Mouse (Mus musculus): ENCODE measurements around the gene Kcnh5. TPM values are rescaled to one million over a fixed set of nuclear protein-coding genes. Genes with fewer than 3 reads are reported as not detected.

Kcnh5 gene
- polyA plus RNA-seq (2012; rRNA removed): 0.09 and 0.15 TPM in 2 replicates

DNA sequence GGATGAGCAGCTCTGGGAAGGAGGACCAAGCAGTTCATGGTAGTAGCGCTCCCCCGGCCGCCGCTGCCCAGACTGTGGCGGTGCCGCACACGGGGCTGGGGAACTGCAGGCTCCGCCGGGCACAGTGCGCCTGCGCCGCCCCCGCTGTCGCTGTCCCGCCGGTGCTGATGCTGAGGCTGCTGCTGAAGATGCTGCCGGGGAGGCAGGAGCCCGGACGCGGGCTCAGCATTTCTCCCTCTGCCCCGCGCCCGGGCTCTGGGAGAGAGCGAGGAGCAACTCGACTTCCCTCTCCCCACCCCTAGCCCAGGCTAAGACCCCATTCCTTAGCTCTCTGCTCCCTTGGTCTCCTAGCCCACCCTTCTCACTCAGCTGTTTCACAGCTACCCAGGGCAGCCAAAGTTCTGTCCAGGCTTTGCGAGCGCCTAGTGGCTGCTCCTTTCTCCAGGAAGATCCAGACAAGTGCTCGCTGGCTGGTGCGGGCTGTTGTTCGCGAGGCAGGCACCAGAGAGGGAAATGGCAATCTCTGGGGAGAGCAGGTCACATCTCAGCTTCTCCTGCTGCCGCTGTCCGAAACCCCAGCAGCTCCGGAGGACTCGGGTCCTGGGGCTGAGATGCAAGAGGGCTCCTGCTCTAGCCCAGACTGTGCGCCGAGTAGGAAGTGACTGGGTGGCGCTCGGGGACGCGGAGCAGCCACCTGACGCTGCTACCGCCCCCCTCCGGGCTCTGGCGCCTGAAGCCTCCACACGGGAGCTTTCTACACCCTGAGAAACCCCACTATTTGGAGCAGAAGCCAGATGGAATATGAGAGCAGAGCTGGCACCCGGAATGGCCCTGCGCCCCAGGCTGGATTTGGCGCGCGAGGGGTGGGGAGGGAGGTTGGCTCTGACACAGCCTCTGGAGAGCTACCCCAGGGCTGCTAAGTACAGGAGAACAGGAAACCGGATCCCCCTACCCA is at the start of gene Kcnh5:
Gene Kcnh5, minus strand, starts transcription at position 642 of the 955 bp plus-strand sequence.
- Histone ChIP-seq H3K27ac (ENCODE audit: insufficient read depth, low read depth, low read length) (no peak within 1 kb of the TSS), H3K4me3 (ENCODE audit: insufficient read depth, low read depth, low read length) (peak within 1 kb of the TSS; percentile 11; the same call in 1 of the 2 replicates), H3K4me1 (ENCODE audit: control insufficient read depth, insufficient read depth, low read length) (no peaks in the 10 kb centered on the region), H3K27me3 (replicated peaks; ENCODE audit: control insufficient read depth, insufficient read depth, low read length) (no peaks in the 10 kb centered on the region), H3K36me3 (ENCODE audit: control insufficient read depth, insufficient read depth, low read length) (no peaks in the 10 kb centered on the region)
- 2% methylated on average over 52 of the region's 52 CpGs for WGBS
- no peak for TF ChIP-seq POLR2A (IDR thresholded peaks at IDR 0.05; ENCODE audit: low read depth, low read length)
- no peak for TF ChIP-seq CTCF (conservative IDR thresholded peaks at IDR 0.05; ENCODE audit: insufficient read depth, insufficient read length, low read depth, low read length)
- no peak for DNase-seq

DNA sequence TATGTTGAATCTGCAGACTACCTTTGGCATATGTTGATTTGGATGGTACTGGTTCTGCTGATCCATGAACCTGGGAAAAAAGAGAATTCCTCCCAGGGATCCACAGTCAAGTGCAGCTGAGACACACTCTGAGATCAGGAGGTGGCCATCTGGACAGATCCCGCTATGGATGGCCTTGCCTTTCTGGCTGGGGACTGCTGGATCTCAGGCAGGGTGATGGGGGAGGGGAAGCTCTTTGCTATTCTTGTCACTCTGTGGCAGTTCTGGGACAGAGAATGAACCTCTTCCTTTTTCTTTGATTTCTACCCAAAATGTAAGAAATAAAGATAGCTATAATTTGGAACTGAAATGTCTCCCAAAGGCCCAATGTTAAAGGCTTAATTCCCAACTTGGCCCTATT is 46.8 kb upstream of the Kcnh5 start:
- DNase-seq: no peak
- no peaks in the 10 kb centered on the region for H3K36me3 ChIP-seq (ENCODE audit: control insufficient read depth, insufficient read depth, low read length)
- H3K4me3 ChIP-seq (ENCODE audit: insufficient read depth, low read depth, low read length): no peak overlapping the region
- TF ChIP-seq CTCF (conservative IDR thresholded peaks at IDR 0.05; ENCODE audit: insufficient read depth, insufficient read length, low read depth, low read length) (no peak), POLR2A (IDR thresholded peaks at IDR 0.05; ENCODE audit: low read depth, low read length) (no peak)
- WGBS: 92% methylated on average over 1 of the region's 1 CpGs
- no peak overlapping the region for H3K27ac ChIP-seq (ENCODE audit: insufficient read depth, low read depth, low read length)
- no peaks in the 10 kb centered on the region for H3K4me1 ChIP-seq (ENCODE audit: control insufficient read depth, insufficient read depth, low read length)
- no peaks in the 10 kb centered on the region for H3K27me3 ChIP-seq (replicated peaks; ENCODE audit: control insufficient read depth, insufficient read depth, low read length)

DNA sequence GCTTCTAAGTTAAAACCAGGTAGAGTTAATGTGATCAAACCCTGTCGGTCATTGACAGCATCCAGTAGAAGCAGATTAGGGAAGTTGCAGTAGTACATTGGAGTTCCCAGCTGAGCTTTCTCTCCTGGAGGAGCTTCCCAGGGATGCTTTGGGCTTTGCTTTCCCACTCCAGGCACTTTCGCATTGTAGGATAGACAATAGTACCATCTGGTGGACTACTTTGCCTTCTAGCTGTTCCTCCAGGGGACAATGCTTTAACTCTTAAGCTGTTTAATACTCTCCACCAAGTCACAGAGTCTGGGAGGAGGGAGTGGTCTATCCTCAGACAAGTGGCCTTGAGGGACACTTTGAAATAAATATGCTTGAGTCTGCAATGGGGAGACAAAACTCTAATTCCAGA is 12.3 kb upstream of the Kcnh5 start:
- Histone ChIP-seq H3K36me3 (ENCODE audit: control insufficient read depth, insufficient read depth, low read length) (no peaks in the 10 kb centered on the region), H3K4me3 (ENCODE audit: insufficient read depth, low read depth, low read length) (no peak overlapping the region), H3K4me1 (ENCODE audit: control insufficient read depth, insufficient read depth, low read length) (no peaks in the 10 kb centered on the region), H3K27me3 (replicated peaks; ENCODE audit: control insufficient read depth, insufficient read depth, low read length) (no peaks in the 10 kb centered on the region), H3K27ac (ENCODE audit: insufficient read depth, low read depth, low read length) (no peak overlapping the region)
- 85% methylated on average over 2 of the region's 2 CpGs for WGBS
- no peak for TF ChIP-seq CTCF (conservative IDR thresholded peaks at IDR 0.05; ENCODE audit: insufficient read depth, insufficient read length, low read depth, low read length)
- TF ChIP-seq POLR2A (IDR thresholded peaks at IDR 0.05; ENCODE audit: low read depth, low read length): no peak
- no peak for DNase-seq

DNA sequence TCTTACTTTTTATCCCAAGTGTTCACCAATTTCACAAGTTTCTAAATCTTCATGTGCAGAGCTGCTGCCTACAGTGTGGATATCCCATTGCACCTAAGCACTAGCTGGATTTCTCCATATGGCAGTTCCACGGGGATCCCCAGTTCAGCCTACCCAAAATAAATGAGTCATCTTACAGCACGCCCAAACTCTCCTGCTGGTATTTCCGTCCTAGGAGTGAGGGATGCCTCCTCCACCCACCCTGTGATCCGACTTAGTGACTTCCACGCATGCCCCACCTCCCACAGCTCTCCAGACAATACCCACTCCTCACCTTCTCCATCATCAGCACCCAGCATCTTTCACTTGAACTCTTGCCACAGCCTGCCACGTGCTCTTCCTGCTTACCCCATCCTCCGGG is 5.5 kb upstream of the Kcnh5 start:
- no peak overlapping the region for H3K4me3 ChIP-seq (ENCODE audit: insufficient read depth, low read depth, low read length)
- H3K4me1 ChIP-seq (ENCODE audit: control insufficient read depth, insufficient read depth, low read length): no peaks in the 10 kb centered on the region
- no peak overlapping the region for H3K27ac ChIP-seq (ENCODE audit: insufficient read depth, low read depth, low read length)
- no peak for TF ChIP-seq POLR2A (IDR thresholded peaks at IDR 0.05; ENCODE audit: low read depth, low read length)
- H3K36me3 ChIP-seq (ENCODE audit: control insufficient read depth, insufficient read depth, low read length): no peaks in the 10 kb centered on the region
- no peak for DNase-seq
- WGBS: 65% methylated on average over 7 of the region's 7 CpGs
- H3K27me3 ChIP-seq (replicated peaks; ENCODE audit: control insufficient read depth, insufficient read depth, low read length): no peaks in the 10 kb centered on the region

DNA sequence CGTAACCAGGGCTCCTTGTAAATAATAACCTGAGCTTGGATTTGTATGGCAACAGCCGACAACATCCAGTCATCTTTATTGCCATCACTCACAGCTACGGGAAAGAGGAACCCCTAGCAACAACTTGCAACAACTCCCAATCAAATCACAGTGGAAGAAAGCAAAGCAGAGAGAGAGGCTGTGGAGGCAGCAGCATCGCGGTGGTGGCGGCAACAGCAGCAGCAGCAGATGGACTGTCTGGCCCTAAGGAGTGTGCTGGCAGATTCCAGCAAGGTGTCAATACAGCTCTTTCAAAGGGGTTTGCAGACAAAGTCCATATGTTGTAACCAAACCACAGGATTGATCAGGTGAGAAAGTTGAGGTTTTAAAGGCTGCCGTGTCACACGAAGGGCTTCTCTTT is 2.4 kb upstream of the Kcnh5 start:
- WGBS: 15% methylated on average over 8 of the region's 8 CpGs
- Histone ChIP-seq H3K4me3 (ENCODE audit: insufficient read depth, low read depth, low read length) (no peak overlapping the region), H3K4me1 (ENCODE audit: control insufficient read depth, insufficient read depth, low read length) (no peaks in the 10 kb centered on the region), H3K36me3 (ENCODE audit: control insufficient read depth, insufficient read depth, low read length) (no peaks in the 10 kb centered on the region), H3K27ac (ENCODE audit: insufficient read depth, low read depth, low read length) (no peak overlapping the region), H3K27me3 (replicated peaks; ENCODE audit: control insufficient read depth, insufficient read depth, low read length) (no peaks in the 10 kb centered on the region)
- TF ChIP-seq CTCF (conservative IDR thresholded peaks at IDR 0.05; ENCODE audit: insufficient read depth, insufficient read length, low read depth, low read length) (no peak), POLR2A (IDR thresholded peaks at IDR 0.05; ENCODE audit: low read depth, low read length) (no peak)
- no peak for DNase-seq

DNA sequence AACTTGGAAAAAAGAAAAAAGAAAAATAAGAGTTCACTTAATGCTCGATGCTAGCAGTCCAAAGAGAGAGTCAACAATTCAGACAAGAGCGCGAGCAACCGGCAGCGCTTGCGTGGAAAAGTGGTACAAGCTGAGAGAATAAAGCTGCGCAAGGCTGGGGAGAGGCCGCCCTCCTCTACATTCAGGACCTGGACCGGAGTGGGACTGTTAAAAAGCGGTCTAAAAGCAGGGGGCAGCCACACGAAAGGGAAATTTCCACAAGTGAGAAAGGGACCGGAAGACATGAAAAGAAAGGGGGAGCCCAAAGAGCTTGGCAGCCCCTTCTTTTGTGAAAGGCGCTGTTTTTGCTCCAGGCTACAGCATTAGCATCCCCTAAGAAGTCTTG is 506 bp upstream of the Kcnh5 start:
- WGBS: 5% methylated on average over 13 of the region's 13 CpGs
- TF ChIP-seq CTCF (conservative IDR thresholded peaks at IDR 0.05; ENCODE audit: insufficient read depth, insufficient read length, low read depth, low read length) (no peak), POLR2A (IDR thresholded peaks at IDR 0.05; ENCODE audit: low read depth, low read length) (no peak)
- Histone ChIP-seq H3K4me3 (ENCODE audit: insufficient read depth, low read depth, low read length) (no peak overlapping the region), H3K27ac (ENCODE audit: insufficient read depth, low read depth, low read length) (no peak overlapping the region), H3K27me3 (replicated peaks; ENCODE audit: control insufficient read depth, insufficient read depth, low read length) (no peaks in the 10 kb centered on the region), H3K36me3 (ENCODE audit: control insufficient read depth, insufficient read depth, low read length) (no peaks in the 10 kb centered on the region), H3K4me1 (ENCODE audit: control insufficient read depth, insufficient read depth, low read length) (no peaks in the 10 kb centered on the region)
- no peak for DNase-seq

DNA sequence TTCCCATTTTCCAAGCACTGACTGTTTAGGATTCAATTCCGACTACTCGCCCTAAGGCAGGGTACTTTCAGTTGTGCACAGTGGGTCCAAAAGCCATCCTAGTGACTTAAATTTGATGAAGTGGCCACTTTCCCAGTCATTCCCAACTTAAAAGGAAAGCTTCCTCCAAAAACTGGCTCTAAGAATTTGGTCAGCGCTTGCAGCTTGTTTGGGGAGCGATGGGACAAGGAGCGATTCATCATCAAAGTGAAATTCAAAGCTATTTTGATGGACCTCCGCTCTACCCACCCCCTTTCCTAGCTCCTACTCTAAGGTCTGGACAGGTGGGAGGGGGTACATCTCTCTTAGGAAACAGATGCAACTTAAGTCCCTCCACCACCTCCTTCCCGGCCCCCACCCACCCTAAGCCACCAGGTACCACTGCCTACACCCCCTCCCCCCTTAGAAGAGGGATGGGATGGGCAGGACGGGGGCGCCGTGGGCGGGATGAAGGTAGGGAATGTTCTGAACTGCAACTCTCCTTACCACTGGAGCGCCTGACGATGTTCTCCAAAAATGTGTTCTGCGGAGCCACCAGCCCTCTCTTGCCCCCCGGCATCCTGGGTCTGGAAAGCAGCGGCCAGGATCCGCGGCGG is 1.1 kb downstream of the Kcnh5 start:
- H3K27ac ChIP-seq (ENCODE audit: insufficient read depth, low read depth, low read length): no peak overlapping the region
- no peak for DNase-seq
- H3K4me3 ChIP-seq (ENCODE audit: insufficient read depth, low read depth, low read length): no peak overlapping the region
- no peak for TF ChIP-seq POLR2A (IDR thresholded peaks at IDR 0.05; ENCODE audit: low read depth, low read length)
- no peak for TF ChIP-seq CTCF (conservative IDR thresholded peaks at IDR 0.05; ENCODE audit: insufficient read depth, insufficient read length, low read depth, low read length)
- 6% methylated on average over 19 of the region's 19 CpGs for WGBS
- no peaks in the 10 kb centered on the region for H3K27me3 ChIP-seq (replicated peaks; ENCODE audit: control insufficient read depth, insufficient read depth, low read length)
- H3K4me1 ChIP-seq (ENCODE audit: control insufficient read depth, insufficient read depth, low read length): no peaks in the 10 kb centered on the region
- H3K36me3 ChIP-seq (ENCODE audit: control insufficient read depth, insufficient read depth, low read length): no peaks in the 10 kb centered on the region

Data from kidney, adult 2 months (tissue).